Mouse (Mus musculus): ENCODE results near the gene Plekhj1.

DNA sequence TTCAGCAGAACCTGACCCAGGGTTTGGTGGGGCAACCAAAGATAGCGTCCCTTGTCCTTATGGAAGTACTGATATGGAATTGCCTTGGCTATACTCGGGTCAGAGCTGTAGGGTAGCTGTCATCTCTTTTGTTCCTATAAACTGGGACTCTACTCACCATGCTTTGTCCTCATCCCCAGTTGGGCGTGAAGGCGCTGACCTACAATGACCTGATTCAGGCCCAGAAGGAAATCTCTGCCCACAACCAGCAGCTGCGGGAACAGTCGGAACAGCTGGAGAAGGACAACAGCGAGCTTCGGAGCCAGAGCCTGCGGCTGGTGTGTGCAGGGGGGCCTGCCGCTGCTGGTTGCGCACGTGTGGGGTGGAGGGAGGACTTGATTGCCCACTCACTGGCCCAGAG lies 13.6 kb downstream of the Plekhj1 start:
- TF ChIP-seq CTCF (IDR thresholded peaks at IDR 0.05; ENCODE audit: borderline replicate concordance, insufficient read depth, low read length) (no peak), POLR2A (IDR thresholded peaks at IDR 0.05; ENCODE audit: low read depth, low read length) (no peak)

All from embryonic fibroblast, embryonic 13.5 days (primary cell).